Mouse (Mus musculus) urinary bladder, postnatal 10 days (tissue): Measurements from ENCODE around the gene Cmss1.

Source experiments
- DNase-seq: peaks from one replicate; pipeline ENCODE4 v3.0.0; 2022; ENCODE audit warnings: low spot score

Cmss1 gene

DNA sequence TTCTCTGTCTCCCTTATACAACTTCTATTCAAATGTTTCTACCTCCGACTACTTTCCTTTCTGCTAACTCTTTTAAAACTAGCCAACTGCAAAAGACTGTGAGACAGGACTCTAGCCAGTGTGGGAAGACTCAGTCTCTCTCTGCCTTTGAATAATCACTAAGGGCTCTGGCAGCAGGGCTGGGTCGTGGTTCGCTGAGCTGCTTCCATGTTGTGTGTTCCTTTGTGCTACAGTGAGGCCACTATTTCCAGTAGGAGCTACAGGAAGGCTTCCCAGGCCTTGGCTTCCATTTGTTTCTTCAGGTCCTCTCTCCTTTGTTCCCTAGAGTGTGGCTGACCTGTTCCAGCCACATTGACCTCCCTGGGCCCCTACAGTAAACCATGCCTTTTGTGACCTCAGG lies 260.4 kb downstream of the Cmss1 start:
- DNase-seq: no peak

DNA sequence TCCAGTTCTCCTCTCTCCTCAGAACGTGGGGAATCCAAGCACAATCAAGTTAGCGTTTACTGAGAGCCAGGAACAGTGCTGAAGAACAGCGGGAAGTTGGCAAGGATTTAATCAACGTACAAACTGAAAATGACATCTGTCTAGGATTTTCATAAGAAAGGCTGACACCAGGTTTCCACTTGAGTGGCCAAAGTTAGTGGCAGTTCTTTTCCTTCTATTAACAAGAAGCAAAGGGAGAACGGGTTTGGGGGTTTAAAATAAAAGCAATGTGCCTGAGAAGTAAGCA lies 266.1 kb downstream of the Cmss1 start:
- DNase-seq: no peak

DNA sequence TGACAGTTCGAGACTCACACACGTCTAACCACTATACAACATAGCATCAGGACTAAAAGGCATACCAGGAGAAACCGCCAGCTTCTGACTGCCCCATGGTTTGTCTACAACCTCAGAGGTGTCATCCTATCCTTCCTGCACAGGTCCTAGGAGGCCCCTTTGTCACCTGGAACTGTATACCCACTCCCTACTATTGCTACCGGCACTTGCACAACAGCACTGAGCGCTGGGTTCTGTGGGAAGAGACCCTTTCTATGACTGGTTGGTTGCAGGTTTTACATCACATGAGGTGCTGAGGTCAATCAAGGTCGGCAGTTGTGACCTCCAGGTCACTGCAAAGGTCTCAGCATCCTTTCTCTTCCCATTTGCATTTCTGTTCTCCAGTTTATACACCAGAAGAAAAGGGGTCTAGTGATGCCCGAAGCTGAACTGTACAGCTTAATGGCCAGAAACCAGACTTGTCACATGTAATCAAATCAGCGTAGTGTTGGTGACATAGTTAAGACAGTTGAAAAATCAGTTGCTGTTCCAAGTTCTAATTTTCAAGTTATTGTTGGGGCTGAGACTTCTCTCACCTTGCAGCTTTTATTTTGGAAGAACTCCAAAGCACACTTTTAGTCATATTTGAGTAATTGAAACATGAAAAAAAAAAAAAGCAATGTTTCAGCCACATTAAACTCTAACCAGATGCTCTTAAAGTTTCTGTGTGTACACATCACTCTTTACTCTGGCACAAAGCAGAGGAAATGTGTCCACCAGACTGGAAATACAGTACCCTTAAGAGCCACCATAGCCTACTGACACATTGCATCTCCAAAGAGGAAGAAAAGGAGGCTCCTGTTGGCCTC lies 266.7 kb downstream of the Cmss1 start:
- no peak for DNase-seq

DNA sequence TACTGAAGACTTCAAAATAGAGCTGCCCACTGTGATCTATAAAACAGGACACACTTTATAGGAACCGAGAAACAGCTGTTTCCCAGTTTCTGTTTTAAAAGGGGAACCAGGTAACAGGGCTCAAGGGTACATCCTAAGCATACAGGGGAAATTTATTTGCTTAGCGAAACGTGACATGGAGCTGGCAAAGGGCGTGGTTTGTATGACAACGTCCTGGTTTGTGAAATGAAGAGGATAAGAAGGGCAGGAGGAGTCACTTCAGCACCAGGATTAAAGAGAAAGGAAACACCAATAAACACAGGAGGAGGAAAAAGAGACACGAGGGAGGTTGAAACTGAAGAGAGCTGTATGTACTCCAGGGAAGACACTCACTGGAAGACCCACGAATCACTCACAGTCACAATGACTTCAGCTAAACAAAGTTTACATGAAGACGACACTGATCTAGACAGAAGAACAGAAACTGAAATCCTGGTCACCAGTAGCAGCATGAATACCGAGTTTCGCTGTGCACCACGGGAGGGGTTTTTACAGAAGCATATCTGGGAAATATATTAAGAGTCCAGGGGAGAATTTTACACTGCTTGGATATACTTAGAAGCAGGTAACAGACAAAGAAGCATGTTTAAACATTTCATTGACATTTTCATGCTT lies 269.8 kb downstream of the Cmss1 start:
- DNase-seq: no peak

DNA sequence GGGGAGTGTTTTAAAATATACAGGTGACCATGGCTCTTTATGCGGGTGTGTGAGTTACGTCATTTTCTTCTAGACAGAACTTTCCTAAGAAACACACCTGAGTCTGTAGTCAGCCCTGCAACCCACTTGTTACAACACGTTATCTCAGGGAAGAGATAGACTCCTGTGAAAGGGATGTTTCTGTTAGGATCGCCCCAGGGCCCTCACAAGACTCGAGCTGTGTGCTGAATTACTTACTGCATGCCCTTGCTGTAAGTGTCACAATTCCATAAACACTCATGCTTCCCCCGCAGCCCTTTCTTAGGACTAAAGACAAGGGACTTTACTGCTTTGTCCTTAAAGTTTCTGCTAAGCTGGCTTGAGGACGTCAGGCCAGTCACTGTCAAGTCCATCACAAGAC lies 274.4 kb downstream of the Cmss1 start:
- no peak for DNase-seq

DNA sequence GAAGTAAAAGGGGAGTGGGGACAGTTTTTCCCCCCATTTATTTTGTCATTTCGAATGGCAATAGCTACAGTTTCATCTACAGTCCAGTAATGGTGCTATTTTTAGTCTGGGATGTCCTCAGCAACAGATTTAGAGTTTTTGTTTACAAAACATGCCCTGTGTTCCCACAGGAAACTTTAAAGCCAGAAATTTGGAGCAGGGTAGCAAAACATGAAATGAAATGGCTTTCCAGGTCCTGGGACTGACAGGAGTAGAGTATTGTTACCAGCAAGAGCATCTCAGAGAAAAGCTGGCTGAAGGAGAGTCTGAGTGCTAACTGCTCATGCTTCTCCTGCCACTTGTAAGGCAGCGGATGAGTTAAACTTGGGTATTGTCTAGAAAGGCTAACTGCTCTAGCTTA lies 276.6 kb downstream of the Cmss1 start:
- no peak for DNase-seq

DNA sequence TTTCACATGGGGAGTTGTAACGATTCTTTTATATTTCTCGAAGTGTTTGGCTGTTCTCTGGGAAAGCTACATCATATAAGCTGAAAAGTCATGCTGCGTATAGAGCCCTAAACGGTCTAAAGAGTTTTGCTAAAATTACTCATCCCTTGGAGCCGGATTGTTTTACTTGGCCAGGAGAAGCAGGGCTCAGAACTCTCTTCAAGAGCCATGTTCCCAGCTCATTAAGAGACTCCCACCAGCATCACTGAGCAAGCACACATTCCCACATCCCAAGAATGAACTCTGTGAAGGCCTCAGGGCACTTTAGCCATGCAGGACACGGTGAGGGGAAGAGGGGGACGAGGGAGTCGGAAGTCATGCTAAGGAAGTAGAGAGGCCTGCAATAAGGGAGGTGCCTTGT lies 277.6 kb downstream of the Cmss1 start:
- DNase-seq: no peak

DNA sequence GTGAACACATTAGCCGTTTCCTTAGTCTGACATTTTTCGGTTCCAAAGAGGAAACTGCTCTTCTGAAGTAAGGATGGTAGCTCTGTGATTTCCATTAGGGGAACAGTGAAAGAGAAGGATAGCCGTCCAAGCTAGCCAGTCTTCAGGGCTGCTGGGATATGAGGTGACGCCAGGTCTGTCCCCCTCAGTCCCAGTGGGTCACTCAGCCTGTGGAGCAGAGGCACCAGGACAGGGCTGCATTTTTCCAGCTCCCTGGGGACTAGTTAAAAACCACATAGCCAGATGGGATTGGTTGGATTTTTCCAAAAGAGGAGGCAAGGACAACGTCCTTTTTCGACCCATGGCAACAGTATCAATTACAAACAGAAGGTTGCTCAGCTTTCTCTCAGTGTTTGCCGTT lies 279.7 kb downstream of the Cmss1 start:
- DNase-seq: no peak

DNA sequence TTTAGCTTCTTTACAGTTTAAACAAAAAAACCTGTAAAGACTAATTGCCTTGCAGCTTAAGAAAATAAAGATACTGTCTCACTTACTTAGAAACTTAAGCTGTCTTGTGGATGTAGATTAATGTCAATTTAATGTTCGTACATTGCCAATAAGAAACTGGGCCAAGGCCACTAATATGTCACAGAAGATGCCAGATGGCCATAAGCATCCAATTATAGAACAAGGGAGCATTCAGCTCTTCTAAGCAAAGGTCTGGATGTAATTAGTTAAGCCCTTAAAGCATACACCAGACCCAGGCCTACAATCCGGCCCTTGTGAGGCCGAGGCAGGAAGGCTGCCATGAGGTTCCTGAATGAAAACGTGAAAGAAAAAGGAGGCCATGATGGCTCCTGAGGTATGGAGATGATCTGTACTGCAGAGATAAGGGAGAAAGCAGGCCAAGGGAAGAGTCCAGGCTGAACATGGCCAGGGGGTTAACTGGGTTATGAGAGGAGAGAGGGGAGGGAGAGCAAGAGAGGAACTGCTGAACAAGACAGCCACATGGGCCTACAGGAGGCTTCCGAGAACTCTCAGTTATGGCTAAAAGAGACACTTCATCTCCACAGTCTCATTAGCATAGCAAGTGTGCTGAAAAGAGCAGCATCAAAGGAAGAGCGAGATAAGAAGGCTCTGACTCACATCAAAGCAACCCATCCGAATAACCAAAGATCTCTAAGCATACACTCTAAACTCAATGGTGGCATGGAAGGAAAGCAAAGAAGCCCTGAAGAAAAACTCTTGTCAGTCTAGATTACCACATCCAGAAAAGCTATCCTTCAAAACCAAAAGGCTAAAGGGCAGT lies 287.2 kb downstream of the Cmss1 start:
- no peak for DNase-seq

DNA sequence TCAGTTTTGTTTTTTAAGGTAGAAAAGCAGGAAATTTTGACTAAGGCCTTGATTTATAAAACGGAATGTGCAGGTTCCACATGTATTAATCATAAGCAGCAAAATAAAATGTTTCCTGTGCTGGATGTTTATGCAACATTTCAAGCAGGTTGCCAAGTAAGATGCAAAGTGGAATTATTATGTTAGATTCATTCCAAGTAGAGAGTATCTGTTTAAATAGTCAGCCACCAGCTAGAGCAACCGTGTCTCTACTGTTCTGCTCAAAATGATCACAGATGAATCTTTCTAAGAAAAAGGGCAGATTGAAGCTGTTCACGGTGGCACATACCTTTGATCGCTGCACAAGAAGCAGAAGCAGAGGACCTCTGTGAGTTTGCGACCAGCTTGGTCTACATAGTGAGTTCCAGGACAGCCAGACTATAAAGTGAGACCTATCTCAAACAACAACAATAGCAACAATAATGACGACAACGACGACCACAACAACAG lies 288.0 kb downstream of the Cmss1 start:
- DNase-seq: no peak

DNA sequence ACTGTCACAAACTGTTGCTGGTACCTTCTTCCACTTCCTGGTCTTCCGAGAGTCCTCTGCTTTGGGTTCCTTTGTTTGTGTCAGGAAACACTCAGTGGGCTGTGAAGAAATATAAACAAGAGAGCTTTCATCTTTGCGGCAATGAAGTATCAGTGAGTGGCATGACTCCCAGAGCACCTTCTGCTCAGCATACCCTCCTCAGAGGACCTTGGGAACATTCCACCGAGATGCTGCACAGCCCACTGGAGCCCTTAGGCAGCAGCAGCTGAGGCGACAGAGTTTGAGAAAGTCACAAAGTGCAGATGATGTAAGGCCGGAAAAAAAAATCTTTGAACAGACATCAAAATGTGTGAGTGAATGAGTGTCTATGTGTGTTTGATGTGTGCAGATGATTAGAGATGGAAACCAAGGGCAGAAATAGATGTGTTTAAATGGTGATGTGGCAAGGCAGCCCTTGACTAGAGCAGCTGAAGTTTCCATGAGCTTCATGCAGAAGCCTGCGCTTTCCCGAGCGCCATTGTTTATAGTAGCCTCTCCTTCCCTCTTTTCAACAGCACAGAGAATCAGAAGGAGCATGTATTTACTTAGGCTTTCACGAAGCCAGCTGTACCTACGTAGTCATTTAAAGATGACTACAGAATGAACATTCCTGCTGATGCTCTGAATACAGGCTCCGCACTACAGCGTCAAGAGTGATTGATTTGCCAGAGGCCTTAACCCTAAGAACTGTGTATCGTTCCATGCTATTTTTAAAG lies 288.6 kb downstream of the Cmss1 start:
- DNase-seq: no peak

DNA sequence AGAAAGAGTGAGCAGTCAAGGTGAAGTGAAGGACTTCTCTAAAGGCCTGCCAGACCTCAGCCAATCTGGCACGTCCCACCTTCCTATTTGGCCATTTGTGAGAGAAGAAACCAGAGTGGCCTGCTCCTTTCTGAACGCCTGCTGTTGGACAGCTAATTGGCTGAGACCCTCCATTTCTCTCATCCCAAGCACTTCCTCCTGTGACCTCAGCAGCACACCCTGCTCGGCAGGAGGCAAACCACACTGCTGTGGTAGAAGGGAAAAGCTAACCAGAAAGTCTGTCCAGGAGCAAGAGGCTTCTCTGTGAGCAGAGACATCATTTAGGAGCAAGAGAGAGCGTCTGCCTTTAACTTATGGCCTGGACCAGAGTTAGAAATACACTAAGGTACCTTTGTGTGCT lies 289.5 kb downstream of the Cmss1 start:
- no peak for DNase-seq

DNA sequence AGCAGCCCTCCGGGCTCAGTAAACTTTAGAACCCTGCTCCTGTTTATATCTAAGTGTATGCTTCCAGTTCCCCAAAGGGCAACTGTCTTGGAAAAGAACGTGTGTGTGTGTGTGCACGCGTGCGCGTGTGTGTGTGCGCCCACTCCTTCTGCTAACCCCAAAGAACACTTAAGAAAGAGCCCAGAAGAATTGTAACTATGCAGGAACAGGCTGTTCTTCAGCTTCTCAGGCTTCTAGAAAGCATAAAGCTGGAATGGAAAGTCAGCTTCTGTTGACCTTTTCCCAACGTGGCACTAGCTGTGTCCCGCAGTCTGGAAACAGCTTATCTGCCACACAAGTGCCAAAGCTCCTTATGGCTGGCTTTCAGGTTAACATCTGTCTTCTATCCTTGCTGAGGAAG lies 291.6 kb downstream of the Cmss1 start:
- no peak for DNase-seq

DNA sequence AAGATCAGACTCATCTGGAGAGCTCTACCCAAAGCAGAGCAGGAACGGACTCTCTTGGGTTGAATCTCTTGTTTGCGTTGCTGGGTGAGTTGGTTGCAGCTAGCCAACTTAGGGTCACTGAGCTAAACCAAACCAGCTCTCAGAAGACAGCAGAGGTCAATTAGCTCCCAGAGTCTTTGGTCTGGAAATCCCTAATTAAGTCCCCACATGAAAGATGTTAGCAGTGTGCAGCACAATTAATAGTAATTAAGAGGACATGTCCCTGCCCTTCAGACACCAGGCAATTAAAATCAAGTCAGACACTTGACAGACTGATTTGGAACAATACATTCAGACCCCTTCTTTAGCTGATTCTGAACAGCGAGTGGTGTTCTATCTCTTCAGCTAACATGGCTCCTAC lies 292.4 kb downstream of the Cmss1 start:
- no peak for DNase-seq

DNA sequence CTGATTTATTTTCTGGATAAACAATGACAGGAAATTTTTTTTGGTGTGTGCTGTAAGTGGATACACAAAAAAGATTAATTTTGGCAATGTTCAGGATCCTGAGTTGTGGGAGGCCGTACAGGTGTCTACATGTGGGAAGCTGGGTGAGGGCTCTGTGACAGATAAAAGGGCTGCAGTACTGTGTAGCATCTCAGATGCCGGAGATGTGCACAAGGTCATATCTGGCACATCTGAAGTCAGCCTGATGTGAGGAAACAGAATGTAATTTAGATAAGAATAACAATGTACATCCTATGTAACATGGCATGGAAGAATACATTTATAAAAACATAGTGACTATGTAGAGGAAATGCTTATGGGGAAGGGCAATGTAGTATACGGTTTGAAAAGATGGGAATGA lies 293.2 kb downstream of the Cmss1 start:
- no peak for DNase-seq

DNA sequence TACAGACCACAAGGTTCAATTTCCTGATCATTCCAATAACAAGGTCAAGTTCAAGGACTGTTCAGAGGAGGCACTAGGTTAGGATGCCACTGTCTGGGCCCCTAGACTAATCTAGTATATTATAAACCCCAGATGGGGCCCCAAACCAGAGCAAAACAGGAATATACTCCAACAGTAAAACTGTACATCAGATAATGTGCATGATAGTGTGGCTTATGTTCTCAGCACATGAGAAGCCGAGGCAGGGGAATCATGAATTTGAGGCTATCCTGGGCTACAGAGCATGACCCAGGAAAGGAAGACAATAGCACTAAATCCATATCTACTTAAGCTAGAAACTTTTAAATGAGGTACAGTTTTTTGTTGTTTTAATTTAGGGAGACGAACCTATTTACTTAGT lies 294.5 kb downstream of the Cmss1 start:
- no peak for DNase-seq

DNA sequence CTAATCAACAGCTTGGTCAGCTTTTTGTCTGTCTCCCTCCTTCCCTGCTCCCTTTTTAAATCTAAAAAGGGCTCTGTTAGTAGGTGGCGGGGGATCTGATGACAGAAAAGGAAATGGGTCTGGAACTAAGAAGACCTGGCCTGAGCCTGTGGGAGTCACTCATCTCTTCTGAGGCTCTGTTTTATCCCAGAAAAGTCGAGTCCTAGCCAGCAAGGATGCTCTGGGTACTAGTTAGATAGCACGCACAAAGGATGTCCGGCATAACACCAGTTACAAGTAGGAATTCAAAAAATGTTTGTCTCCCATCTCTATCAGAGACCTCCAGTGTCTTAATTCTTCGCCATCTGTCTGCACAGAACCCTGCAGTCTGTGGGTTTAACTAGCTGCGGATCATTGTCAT lies 301.2 kb downstream of the Cmss1 start:
- no peak for DNase-seq

DNA sequence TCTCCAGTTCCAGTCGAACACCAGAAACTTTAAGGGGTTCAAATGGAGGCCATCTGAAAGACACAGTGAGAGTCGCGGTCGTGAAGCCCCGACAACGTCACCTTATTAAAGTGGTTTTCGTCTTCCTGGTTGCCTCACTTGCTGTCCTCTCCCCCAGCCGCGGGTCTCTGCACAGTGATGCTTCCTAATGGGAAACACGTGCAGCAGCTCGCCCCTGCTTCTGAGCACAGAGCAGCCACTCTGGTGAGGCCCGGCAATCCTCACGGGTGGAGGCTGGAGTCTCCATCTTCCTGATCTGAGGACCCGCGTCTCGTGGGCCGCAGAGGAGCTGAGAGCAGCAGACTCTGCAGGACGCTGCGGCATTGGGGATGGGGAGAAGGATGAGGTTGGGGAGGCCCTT lies 302.9 kb downstream of the Cmss1 start:
- no peak for DNase-seq

DNA sequence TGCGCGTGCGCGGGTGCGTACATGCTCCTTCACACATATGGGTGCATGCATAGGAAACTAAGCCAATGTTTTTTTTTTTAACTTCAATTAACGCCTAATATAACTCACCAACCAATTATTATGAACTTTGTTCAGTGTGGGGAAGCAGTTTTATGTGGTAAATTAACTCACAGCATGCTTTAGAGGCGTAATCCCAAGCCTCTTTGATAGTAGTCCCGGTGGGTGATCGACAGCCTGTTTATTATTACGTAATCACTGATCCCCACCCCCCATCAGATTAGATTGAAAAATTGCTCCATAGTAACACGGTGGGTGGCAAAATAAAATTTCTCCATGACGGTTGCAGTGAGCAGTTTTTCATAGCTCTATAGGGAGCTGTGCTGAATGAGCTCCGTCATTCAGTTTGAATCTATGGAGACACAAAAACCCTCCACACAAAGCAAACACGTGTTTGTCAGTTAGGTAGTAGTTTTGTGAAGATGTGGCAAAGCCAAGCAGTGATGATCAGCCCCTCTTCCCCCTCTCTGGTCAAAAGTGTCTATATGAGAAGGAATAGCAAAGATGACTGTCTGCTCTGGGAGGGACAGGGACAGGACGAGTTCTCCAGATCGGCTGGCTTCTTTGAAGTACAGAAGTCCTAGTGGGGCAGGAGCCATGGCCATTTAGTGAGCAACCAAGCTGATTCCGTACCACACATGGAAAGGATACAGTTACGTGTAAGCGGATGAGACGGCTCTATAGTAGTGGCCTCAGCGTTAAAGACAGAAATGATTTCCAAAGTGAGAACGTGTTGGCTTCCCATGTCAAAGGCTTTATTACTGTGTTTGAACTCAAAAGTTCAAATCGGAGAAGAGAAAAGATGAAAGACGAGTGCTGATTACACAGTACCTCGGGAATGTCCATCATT lies 303.6 kb downstream of the Cmss1 start:
- DNase-seq: no peak

DNA sequence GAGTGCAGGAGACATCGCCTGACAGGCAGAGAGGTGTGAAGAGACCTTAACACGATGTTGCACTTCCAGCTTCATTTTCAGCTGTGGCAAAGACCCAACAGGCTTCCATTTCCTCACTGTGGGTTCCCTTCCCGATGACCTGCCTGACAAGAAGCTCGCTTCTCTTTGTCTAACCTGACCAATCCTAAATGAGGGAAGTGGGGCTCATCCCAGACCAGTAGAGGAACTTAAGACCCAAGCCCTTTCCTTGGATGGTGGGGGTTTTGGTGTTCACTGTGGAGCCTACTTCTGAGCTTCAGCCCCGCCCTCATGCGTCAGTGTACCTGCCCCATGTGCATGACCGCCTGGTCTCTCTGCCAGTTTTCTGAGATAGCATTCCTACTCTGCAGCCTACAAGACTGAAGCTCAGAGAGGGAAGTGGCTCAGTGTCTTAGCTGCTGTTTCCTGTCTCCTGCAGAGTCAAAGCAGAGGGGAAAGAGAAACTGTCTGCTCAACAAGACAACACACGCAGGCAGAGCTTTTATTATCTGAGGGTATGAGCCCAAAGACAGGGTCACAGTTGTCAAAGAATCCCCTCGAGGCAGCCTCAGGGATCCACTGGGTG lies 305.1 kb downstream of the Cmss1 start:
- DNase-seq: no peak
